Mouse (Mus musculus) thymus, adult 2 months (tissue): ENCODE data around the gene Obp2a. TPM values are rescaled to one million over a fixed set of nuclear protein-coding genes. Genes with fewer than 3 reads are reported as not detected.

Experiments used
- DNase-seq: peaks from one replicate; pipeline ENCODE4 v3.0.0; 2021
- H3K27ac ChIP-seq: fragments of 200-500 bp; 2 replicates; pipeline ENCODE4 v1.5.1; 2012; ENCODE audit warnings: low read length, control low read depth; ENCODE audit not compliant: control insufficient read depth, insufficient read depth
- H3K27me3 ChIP-seq: fragments of 200-500 bp; 2 replicates; pipeline ENCODE4 v1.6.1; 2012; ENCODE audit warnings: mild to moderate bottlenecking, low read length, moderate library complexity, mixed read lengths; ENCODE audit not compliant: control insufficient read depth, insufficient read depth
- H3K36me3 ChIP-seq: fragments of 200-500 bp; 2 replicates; pipeline ENCODE4 v1.6.1; 2012; ENCODE audit warnings: mild to moderate bottlenecking, low read length, moderate library complexity; ENCODE audit not compliant: control insufficient read depth, insufficient read depth
- H3K4me1 ChIP-seq: fragments of 200-500 bp; replicated peaks from 2 replicates; pipeline ENCODE4 v1.6.1; 2012; ENCODE audit warnings: low read length; ENCODE audit not compliant: control insufficient read depth, insufficient read depth
- H3K4me3 ChIP-seq: fragments of 200-500 bp; 2 replicates; pipeline ENCODE4 v1.5.1; 2012; ENCODE audit warnings: mild to moderate bottlenecking, low read length, control low read depth, moderate library complexity; ENCODE audit not compliant: control insufficient read depth, insufficient read depth
- CTCF ChIP-seq: fragments of 200-500 bp; IDR thresholded peaks from 2 replicates; pipeline ENCODE4 v1.5.1; 2012; ENCODE audit warnings: mild to moderate bottlenecking, control low read depth, low read length, moderate library complexity, borderline replicate concordance; ENCODE audit not compliant: control insufficient read depth, poor library complexity, insufficient read depth; ENCODE audit errors: extremely low read depth
- POLR2A ChIP-seq: fragments of 200-500 bp; IDR thresholded peaks from 2 replicates; pipeline ENCODE4 v1.6.1; 2012; ENCODE audit warnings: mild to moderate bottlenecking, low read length, control low read depth, moderate library complexity; ENCODE audit not compliant: control insufficient read depth, poor library complexity, insufficient read depth; ENCODE audit errors: extremely low read depth
- WGBS: fragments of 180-500 bp; shearing (Covaris S2); methylation state at CpG from one replicate; pipeline ENCODE4 v1.1.7; 2018; 5-methylcytosine and 5-hydroxymethylcytosine counted together
- polyA plus RNA-seq: library from polyadenylated mRNA; depleted of rRNA; stranded (reverse); fragments of >200 nt; gene quantifications from 2 replicates; pipeline ENCODE4 v1.2.3, GENCODE M21; 2012

The Obp2a gene
- polyA plus RNA-seq, 1 experiment = 0.54 TPM

DNA sequence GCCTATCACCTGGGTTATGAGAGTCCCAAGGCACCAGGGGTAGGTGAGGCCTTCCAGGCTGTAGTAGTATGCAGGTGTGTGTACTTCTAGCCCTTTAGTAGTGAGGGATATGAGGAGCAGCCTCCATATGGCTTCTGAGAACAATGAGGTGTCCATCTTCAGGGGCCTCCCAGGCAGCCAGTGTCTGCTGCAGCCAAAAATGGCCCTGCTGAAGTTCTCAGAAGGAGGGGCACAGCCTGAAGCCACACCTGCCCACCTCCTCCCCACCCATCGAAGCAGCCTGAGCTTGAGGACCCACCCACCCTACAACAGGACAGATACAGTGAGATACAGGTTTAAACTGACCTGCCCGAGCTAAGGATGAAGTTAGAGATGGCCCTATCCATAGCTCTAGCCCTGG lies 17.4 kb upstream of the Obp2a start, which contains the start of gene Lcn10:
Gene Lcn10 (plus strand): TSS at position 301 of the 400 bp plus-strand sequence.
- WGBS = 71% methylated on average over 2 of the region's 2 CpGs
- Histone ChIP-seq H3K4me1 (peaks cover 18% of the 10 kb centered on the region), H3K27me3 (no peaks in the 10 kb centered on the region), H3K36me3 (no peaks in the 10 kb centered on the region), H3K4me3 (no peak within 1 kb of the TSS), H3K27ac (no peak within 1 kb of the TSS)
- DNase-seq = no peak
- TF ChIP-seq POLR2A = no peak
- TF ChIP-seq CTCF = no peak

GRCm38 (mm10) chr2:25686941-25687340 lies 12.9 kb upstream of the Obp2a start:
- Histone ChIP-seq H3K36me3 (no peaks in the 10 kb centered on the region), H3K27ac (no peak overlapping the region), H3K4me1 (no peaks in the 10 kb centered on the region), H3K4me3 (no peak overlapping the region), H3K27me3 (no peaks in the 10 kb centered on the region)
- 80% methylated on average over 4 of the region's 4 CpGs for WGBS
- no peak for TF ChIP-seq CTCF
- DNase-seq = no peak

DNA sequence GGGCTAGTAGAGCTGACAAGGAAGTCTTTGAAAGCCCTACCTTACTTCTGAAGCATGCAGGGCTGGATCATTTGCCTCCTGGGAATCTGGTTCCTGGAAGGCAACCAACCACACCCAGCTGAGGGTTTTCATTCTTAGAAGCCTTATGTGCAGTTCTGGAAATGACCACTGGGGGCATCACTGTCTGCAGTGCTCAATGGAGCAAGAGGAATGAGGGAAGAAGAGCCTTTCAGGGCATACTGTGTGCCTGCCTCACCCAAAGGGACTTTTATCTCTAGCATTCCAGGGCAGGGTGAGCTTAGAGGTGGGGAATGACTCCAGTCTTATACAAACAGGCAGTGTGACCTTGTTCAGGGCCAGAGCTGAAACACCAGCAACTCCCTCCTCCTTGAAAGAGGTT lies 5.2 kb upstream of the Obp2a start:
- no peak overlapping the region for H3K4me3 ChIP-seq
- no peak for TF ChIP-seq POLR2A
- TF ChIP-seq CTCF = no peak
- H3K27ac ChIP-seq = no peak overlapping the region
- no peaks in the 10 kb centered on the region for H3K4me1 ChIP-seq
- H3K27me3 ChIP-seq = no peaks in the 10 kb centered on the region
- H3K36me3 ChIP-seq = no peaks in the 10 kb centered on the region
- DNase-seq = peak; percentile 65

DNA sequence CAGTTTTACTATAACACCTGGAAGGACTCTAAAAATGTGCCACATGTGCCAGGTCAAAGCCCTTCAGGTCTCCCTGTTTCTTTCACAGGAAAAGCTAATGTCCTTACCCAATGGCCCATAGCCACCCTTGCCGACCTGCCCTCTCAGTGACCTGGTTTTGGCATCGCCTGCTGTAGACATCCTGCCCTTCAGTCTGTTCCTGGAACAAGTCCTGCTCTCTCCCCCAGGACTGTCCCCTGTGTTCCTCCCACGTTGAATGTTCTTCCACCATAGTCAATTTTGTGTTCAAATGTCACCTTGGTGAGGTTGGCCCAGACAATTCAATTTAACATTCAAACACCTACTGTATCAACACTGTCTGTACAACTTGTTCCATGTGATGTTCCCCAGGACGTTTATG lies 2.9 kb upstream of the Obp2a start:
- Histone ChIP-seq H3K36me3 (no peaks in the 10 kb centered on the region), H3K27me3 (no peaks in the 10 kb centered on the region), H3K4me1 (no peaks in the 10 kb centered on the region), H3K4me3 (no peak overlapping the region), H3K27ac (no peak overlapping the region)
- no peak for DNase-seq
- no peak for TF ChIP-seq CTCF
- no peak for TF ChIP-seq POLR2A
- 83% methylated on average over 4 of the region's 4 CpGs for WGBS

GRCm38 (mm10) chr2:25698696-25699095 lies 1.1 kb upstream of the Obp2a start:
- Histone ChIP-seq H3K4me1 (no peaks in the 10 kb centered on the region), H3K27me3 (no peaks in the 10 kb centered on the region)
- 87% methylated on average over 2 of the region's 2 CpGs for WGBS

GRCm38 (mm10) chr2:25701001-25701400 lies 1.2 kb downstream of the Obp2a start:
- WGBS = 72% methylated on average over 5 of the region's 5 CpGs
- H3K27me3 ChIP-seq = no peaks in the 10 kb centered on the region
- DNase-seq = no peak
- no peak overlapping the region for H3K27ac ChIP-seq
- no peaks in the 10 kb centered on the region for H3K36me3 ChIP-seq
- H3K4me3 ChIP-seq = no peak overlapping the region
- TF ChIP-seq CTCF (no peak), POLR2A (no peak)
- no peaks in the 10 kb centered on the region for H3K4me1 ChIP-seq

More at GRCm38 (mm10) chr2:25698696-25699095, 1.1 kb upstream of the Obp2a start:
- DNase-seq = no peak
- TF ChIP-seq CTCF (no peak), POLR2A (no peak)
- Histone ChIP-seq H3K27ac (no peak overlapping the region), H3K36me3 (no peaks in the 10 kb centered on the region), H3K4me3 (no peak overlapping the region)

GRCm38 (mm10) chr2:25703706-25704105 lies 3.9 kb downstream of the Obp2a start:
- Histone ChIP-seq H3K27ac (no peak overlapping the region), H3K27me3 (no peaks in the 10 kb centered on the region; the same call in 1 of the 2 replicates), H3K4me3 (no peak overlapping the region), H3K36me3 (no peaks in the 10 kb centered on the region), H3K4me1 (peaks cover 3% of the 10 kb centered on the region)
- DNase-seq = no peak
- TF ChIP-seq CTCF (no peak), POLR2A (no peak)
- WGBS = 95% methylated on average over 4 of the region's 4 CpGs
